Mouse (Mus musculus): ENCODE data around the gene Gm11236. TPM values are rescaled to one million over a fixed set of nuclear protein-coding genes. Genes with fewer than 3 reads are reported as not detected.
"Not testable (repeated sequence)": the region's sequence is repeated elsewhere in the genome, so short reads cannot be mapped to it uniquely, and the experiment has no call there.

Gene Gm11236
- not detected in 2 replicates for polyA plus RNA-seq (2015; fragmentation: Nextera tagmentation; extraction: Ambion mirVana)

DNA sequence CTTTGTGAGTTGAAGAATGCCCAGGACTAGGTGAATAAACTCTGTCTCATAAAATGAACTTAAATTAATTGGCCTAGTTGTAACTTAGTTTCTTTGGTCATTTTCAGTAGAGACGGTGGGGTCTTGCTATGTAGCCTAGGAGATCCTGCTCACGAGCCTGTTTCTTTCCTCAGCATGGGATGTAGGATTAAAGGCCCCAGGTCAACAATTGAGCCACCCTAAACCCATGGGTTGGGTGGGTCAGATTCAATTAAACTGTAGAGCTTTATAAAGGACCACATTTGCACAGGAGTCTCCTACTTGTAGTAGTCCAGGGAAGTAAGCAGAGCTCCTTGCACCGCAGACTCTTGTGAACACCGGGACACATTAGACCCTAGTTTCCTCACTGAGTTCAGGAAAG lies at the start of gene Gm11236:
Gm11236 (plus strand) TSS at position 301 of the 400 bp plus-strand sequence.
- H3K9ac ChIP-seq (ENCODE audit: low read depth, low read length); H3K36me3 ChIP-seq (ENCODE audit: control insufficient read depth, insufficient read depth); H3K4me1 ChIP-seq (replicated peaks; ENCODE audit: control insufficient read depth, insufficient read depth, low read length); H3K27me3 ChIP-seq (replicated peaks; ENCODE audit: control insufficient read depth, insufficient read depth, low read length); ATAC-seq; H3K4me2 ChIP-seq (replicated peaks; ENCODE audit: low read depth); H3K4me3 ChIP-seq (ENCODE audit: low read depth, low read length); H3K9me3 ChIP-seq (ENCODE audit: control insufficient read depth); H3K27ac ChIP-seq (ENCODE audit: low read depth, low read length): not testable (repeated sequence)
- WGBS: no CpG with 5 or more reads among the region's 4 CpGs

DNA sequence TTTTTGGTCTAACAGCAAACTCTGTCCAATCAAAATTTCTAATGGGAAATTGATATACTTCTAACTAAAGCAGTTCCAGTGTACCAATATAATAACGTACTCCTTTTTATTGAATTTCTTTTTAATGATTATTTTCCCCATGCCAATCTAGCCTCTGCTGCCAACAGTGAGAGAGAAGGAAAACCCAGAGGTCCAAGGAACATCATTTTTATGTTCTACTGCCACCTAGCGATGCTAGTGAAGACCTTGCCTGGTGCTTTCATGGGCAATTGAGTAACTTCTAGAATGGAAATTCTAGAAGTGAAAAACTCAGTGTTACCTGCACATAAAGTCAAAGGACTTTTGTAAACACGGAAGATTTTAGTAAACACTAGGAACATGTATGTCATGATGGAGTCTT lies 38.7 kb upstream of the Gm11236 start:
- Histone ChIP-seq H3K36me3 (ENCODE audit: control insufficient read depth, insufficient read depth) (no peaks in the 10 kb centered on the region), H3K4me2 (replicated peaks; ENCODE audit: low read depth) (no peak overlapping the region), H3K9ac (ENCODE audit: low read depth, low read length) (no peak overlapping the region), H3K4me1 (replicated peaks; ENCODE audit: control insufficient read depth, insufficient read depth, low read length) (no peaks in the 10 kb centered on the region), H3K9me3 (ENCODE audit: control insufficient read depth) (no peaks in the 10 kb centered on the region), H3K27me3 (replicated peaks; ENCODE audit: control insufficient read depth, insufficient read depth, low read length) (no peaks in the 10 kb centered on the region), H3K4me3 (ENCODE audit: low read depth, low read length) (no peak overlapping the region), H3K27ac (ENCODE audit: low read depth, low read length) (no peak overlapping the region)
- ATAC-seq: no peak
- peak; percentile 74 for TF ChIP-seq CTCF (IDR thresholded peaks at IDR 0.05; ENCODE audit: low read depth)
- 8% methylated on average over 3 of the region's 3 CpGs for WGBS

DNA sequence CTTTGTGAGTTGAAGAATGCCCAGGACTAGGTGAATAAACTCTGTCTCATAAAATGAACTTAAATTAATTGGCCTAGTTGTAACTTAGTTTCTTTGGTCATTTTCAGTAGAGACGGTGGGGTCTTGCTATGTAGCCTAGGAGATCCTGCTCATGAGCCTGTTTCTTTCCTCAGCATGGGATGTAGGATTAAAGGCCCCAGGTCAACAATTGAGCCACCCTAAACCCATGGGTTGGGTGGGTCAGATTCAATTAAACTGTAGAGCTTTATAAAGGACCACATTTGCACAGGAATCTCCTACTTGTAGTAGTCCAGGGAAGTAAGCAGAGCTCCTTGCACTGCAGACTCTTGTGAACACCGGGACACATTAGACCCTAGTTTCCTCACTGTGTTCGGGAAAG lies 30.3 kb upstream of the Gm11236 start, which contains the start of gene Gm11238:
Gm11238 (plus strand) TSS at position 301 of the 400 bp plus-strand sequence.
- ATAC-seq; H3K9ac ChIP-seq (ENCODE audit: low read depth, low read length); H3K9me3 ChIP-seq (ENCODE audit: control insufficient read depth); H3K36me3 ChIP-seq (ENCODE audit: control insufficient read depth, insufficient read depth); H3K27ac ChIP-seq (ENCODE audit: low read depth, low read length); H3K27me3 ChIP-seq (replicated peaks; ENCODE audit: control insufficient read depth, insufficient read depth, low read length); H3K4me1 ChIP-seq (replicated peaks; ENCODE audit: control insufficient read depth, insufficient read depth, low read length); H3K4me3 ChIP-seq (ENCODE audit: low read depth, low read length); H3K4me2 ChIP-seq (replicated peaks; ENCODE audit: low read depth): not testable (repeated sequence)
- no CpG with 5 or more reads among the region's 3 CpGs for WGBS

DNA sequence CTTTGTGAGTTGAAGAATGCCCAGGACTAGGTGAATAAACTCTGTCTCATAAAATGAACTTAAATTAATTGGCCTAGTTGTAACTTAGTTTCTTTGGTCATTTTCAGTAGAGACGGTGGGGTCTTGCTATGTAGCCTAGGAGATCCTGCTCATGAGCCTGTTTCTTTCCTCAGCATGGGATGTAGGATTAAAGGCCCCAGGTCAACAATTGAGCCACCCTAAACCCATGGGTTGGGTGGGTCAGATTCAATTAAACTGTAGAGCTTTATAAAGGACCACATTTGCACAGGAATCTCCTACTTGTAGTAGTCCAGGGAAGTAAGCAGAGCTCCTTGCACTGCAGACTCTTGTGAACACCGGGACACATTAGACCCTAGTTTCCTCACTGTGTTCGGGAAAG lies 15.2 kb upstream of the Gm11236 start, which contains the start of gene Gm11237:
Gm11237 (plus strand) TSS at position 301 of the 400 bp plus-strand sequence.
- not testable (repeated sequence) for H3K4me1 ChIP-seq (replicated peaks; ENCODE audit: control insufficient read depth, insufficient read depth, low read length); H3K9me3 ChIP-seq (ENCODE audit: control insufficient read depth); H3K4me3 ChIP-seq (ENCODE audit: low read depth, low read length); ATAC-seq; H3K36me3 ChIP-seq (ENCODE audit: control insufficient read depth, insufficient read depth); H3K9ac ChIP-seq (ENCODE audit: low read depth, low read length); H3K27me3 ChIP-seq (replicated peaks; ENCODE audit: control insufficient read depth, insufficient read depth, low read length); H3K27ac ChIP-seq (ENCODE audit: low read depth, low read length); H3K4me2 ChIP-seq (replicated peaks; ENCODE audit: low read depth)
- WGBS: no CpG with 5 or more reads among the region's 3 CpGs

GRCm38 (mm10) chr4:73661864-73662263 lies 23.9 kb downstream of the Gm11236 start:
- not testable (repeated sequence) for ATAC-seq

GRCm38 (mm10) chr4:73668054-73668453 lies 30.1 kb downstream of the Gm11236 start, which contains the start of gene Gm11239:
Gene Gm11239, plus strand, starts transcription at chr4:73668354.
- not testable (repeated sequence) for H3K4me2 ChIP-seq (replicated peaks; ENCODE audit: low read depth)
- WGBS: no CpG with 5 or more reads among the region's 4 CpGs

More at GRCm38 (mm10) chr4:73661864-73662263, 23.9 kb downstream of the Gm11236 start:
- H3K9me3 ChIP-seq (ENCODE audit: control insufficient read depth); H3K9ac ChIP-seq (ENCODE audit: low read depth, low read length); H3K27me3 ChIP-seq (replicated peaks; ENCODE audit: control insufficient read depth, insufficient read depth, low read length); H3K36me3 ChIP-seq (ENCODE audit: control insufficient read depth, insufficient read depth); H3K4me1 ChIP-seq (replicated peaks; ENCODE audit: control insufficient read depth, insufficient read depth, low read length); H3K27ac ChIP-seq (ENCODE audit: low read depth, low read length); H3K4me3 ChIP-seq (ENCODE audit: low read depth, low read length); H3K4me2 ChIP-seq (replicated peaks; ENCODE audit: low read depth): not testable (repeated sequence)
- WGBS: 80% methylated on average over 4 of the region's 4 CpGs

GRCm38 (mm10) chr4:73683216-73683615 lies 45.3 kb downstream of the Gm11236 start, which contains the start of gene Gm428:
Gene Gm428, plus strand, starts transcription at chr4:73683516.
- ATAC-seq; H3K9ac ChIP-seq (ENCODE audit: low read depth, low read length); H3K36me3 ChIP-seq (ENCODE audit: control insufficient read depth, insufficient read depth); H3K27ac ChIP-seq (ENCODE audit: low read depth, low read length); H3K4me2 ChIP-seq (replicated peaks; ENCODE audit: low read depth); H3K27me3 ChIP-seq (replicated peaks; ENCODE audit: control insufficient read depth, insufficient read depth, low read length); H3K4me1 ChIP-seq (replicated peaks; ENCODE audit: control insufficient read depth, insufficient read depth, low read length); H3K4me3 ChIP-seq (ENCODE audit: low read depth, low read length); H3K9me3 ChIP-seq (ENCODE audit: control insufficient read depth): not testable (repeated sequence)
- no CpG with 5 or more reads among the region's 4 CpGs for WGBS

More at GRCm38 (mm10) chr4:73668054-73668453, 30.1 kb downstream of the Gm11236 start, which contains the start of gene Gm11239:
- not testable (repeated sequence) for H3K9me3 ChIP-seq (ENCODE audit: control insufficient read depth); H3K27me3 ChIP-seq (replicated peaks; ENCODE audit: control insufficient read depth, insufficient read depth, low read length); H3K4me3 ChIP-seq (ENCODE audit: low read depth, low read length); H3K27ac ChIP-seq (ENCODE audit: low read depth, low read length); H3K36me3 ChIP-seq (ENCODE audit: control insufficient read depth, insufficient read depth); H3K4me1 ChIP-seq (replicated peaks; ENCODE audit: control insufficient read depth, insufficient read depth, low read length); ATAC-seq; H3K9ac ChIP-seq (ENCODE audit: low read depth, low read length)

Other genes with a start within 250 kb of the Gm11236 start
- gene Gm11487, start 233.0 kb upstream of the Gm11236 start, polyA plus RNA-seq (2015; fragmentation: Nextera tagmentation; extraction: Ambion mirVana): not detected in 2 replicates
- gene Gm11238, start 30.2 kb upstream of the Gm11236 start, polyA plus RNA-seq (2015; fragmentation: Nextera tagmentation; extraction: Ambion mirVana): not detected in 2 replicates
- not detected in 2 replicates for gene Gm11237, start 15.1 kb upstream of the Gm11236 start, polyA plus RNA-seq (2015; fragmentation: Nextera tagmentation; extraction: Ambion mirVana)
- not detected in 2 replicates for gene Gm11239, start 30.2 kb downstream of the Gm11236 start, polyA plus RNA-seq (2015; fragmentation: Nextera tagmentation; extraction: Ambion mirVana)
- gene Gm428, start 45.4 kb downstream of the Gm11236 start, polyA plus RNA-seq (2015; fragmentation: Nextera tagmentation; extraction: Ambion mirVana): not detected in 2 replicates
- gene Rasef, start 152.9 kb downstream of the Gm11236 start, polyA plus RNA-seq (2015; fragmentation: Nextera tagmentation; extraction: Ambion mirVana): 2.4 and 2.8 TPM in 2 replicates
- gene Gm11758, start 238.1 kb downstream of the Gm11236 start, polyA plus RNA-seq (2015; fragmentation: Nextera tagmentation; extraction: Ambion mirVana): not detected in 2 replicates